Mouse (Mus musculus) inflammation-experienced regulatory T-cells, adult 16 weeks (primary cell): ENCODE data around the gene Fmr1nb. TPM values are rescaled to one million over a fixed set of nuclear protein-coding genes. Genes with fewer than 3 reads are reported as not detected.

ENCODE experiments used
- polyA plus RNA-seq: library from polyadenylated mRNA; unstranded; fragments of 100-300 nt; shearing (Covaris generic); gene quantifications from one replicate; pipeline ENCODE4 v1.2.1, GENCODE M21; 2017

Gene Fmr1nb
- polyA plus RNA-seq: not detected

DNA sequence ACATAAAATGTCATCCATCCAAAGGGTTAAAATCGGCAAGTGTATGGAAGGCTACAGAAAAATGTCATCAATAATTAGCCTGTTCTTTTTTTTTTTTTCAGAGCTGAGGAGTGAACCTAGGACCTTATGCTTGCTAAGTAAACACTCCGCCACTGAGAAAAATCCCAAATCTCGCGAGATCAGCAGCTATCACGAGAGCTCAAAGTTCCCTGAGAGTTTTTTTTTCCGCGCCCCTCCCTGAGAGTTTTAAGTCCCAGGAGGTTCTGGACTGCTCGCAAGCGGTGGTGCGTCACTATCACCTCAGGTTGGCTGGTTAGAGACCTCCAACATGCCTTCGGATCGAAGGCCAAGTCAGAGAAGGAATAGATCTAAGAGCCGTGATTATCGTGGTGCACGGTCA lies at the start of gene Fmr1nb:
Fmr1nb (plus strand) TSS at position 234 of the 400 bp plus-strand sequence.

GRCm38 (mm10) chrX:68821059-68821458 lies 59.4 kb downstream of the Fmr1nb start, which contains the start of gene Gm14698:
Gene Gm14698 (plus strand): TSS chrX:68821093.

Other genes with a start within 250 kb of the Fmr1nb start
- 17.3 TPM for gene Fmr1, start 83.3 kb upstream of the Fmr1nb start, polyA plus RNA-seq
- gene Gm14698, start 59.3 kb downstream of the Fmr1nb start, polyA plus RNA-seq: 2.0 TPM
- not detected for gene Gm6812, start 131.2 kb downstream of the Fmr1nb start, polyA plus RNA-seq